Mouse (Mus musculus) neural tube, embryonic 14.5 days (tissue): ENCODE measurements around the gene Slc13a4. TPM values are rescaled to one million over a fixed set of nuclear protein-coding genes. Genes with fewer than 3 reads are reported as not detected.

Source experiments
- ATAC-seq: fragments of 200-750 bp; cut with Nextera tagmentation; 2 replicates; pipeline ENCODE4 v1.8.0; 2017; ENCODE audit warnings: low read depth, mild to moderate bottlenecking, moderate TSS enrichment, moderate library complexity
- H3K27ac ChIP-seq: fragments of 300-500 bp; sonication (generic); 2 replicates; pipeline ENCODE4 v1.5.1; 2014; ENCODE audit warnings: low read depth, mild to moderate bottlenecking, control low read depth, low read length, moderate library complexity, mixed read lengths
- H3K27me3 ChIP-seq: fragments of 300-500 bp; sonication (generic); 2 replicates; pipeline ENCODE4 v1.6.1; 2014; ENCODE audit warnings: low read length; ENCODE audit not compliant: control insufficient read depth, insufficient read depth
- H3K36me3 ChIP-seq: fragments of 300-500 bp; sonication (generic); 2 replicates; pipeline ENCODE4 v1.6.1; 2014; ENCODE audit warnings: low read length, mixed read lengths; ENCODE audit not compliant: control insufficient read depth, insufficient read depth
- H3K4me1 ChIP-seq: fragments of 300-500 bp; sonication (generic); 2 replicates; pipeline ENCODE4 v1.6.1; 2014; ENCODE audit warnings: low read length; ENCODE audit not compliant: control insufficient read depth, insufficient read depth
- H3K4me2 ChIP-seq: fragments of 300-500 bp; sonication (generic); 2 replicates; pipeline ENCODE4 v1.6.1; 2014; ENCODE audit warnings: mild to moderate bottlenecking, low read depth, low read length, control low read depth
- H3K4me3 ChIP-seq: fragments of 300-500 bp; sonication (generic); 2 replicates; pipeline ENCODE4 v1.5.1; 2014; ENCODE audit warnings: low read depth, low read length, control low read depth, mixed read lengths
- H3K9ac ChIP-seq: fragments of 300-500 bp; sonication (generic); replicated peaks from 2 replicates; pipeline ENCODE4 v1.6.1; 2014; ENCODE audit warnings: low read depth, mild to moderate bottlenecking, control low read depth, low read length, mixed read lengths
- H3K9me3 ChIP-seq: fragments of 300-500 bp; sonication (generic); 2 replicates; pipeline ENCODE4 v1.6.1; 2016; ENCODE audit warnings: low read length; ENCODE audit not compliant: control insufficient read depth
- whole genome bisulfite sequencing: fragments of 180-500 bp; shearing (Covaris S2); extraction: QIAGEN DNeasy Blood & Tissue Kit; methylation state at CpG from one replicate; pipeline ENCODE4 v1.1.7; 2014; 5-methylcytosine and 5-hydroxymethylcytosine counted together
- polyA plus RNA-seq: library from polyadenylated mRNA; unstranded; fragments of >200 nt; fragmentation: Nextera tagmentation; extraction: Ambion mirVana; gene quantifications from 2 replicates; pipeline ENCODE4 v1.2.1, GENCODE M21; 2014

Gene Slc13a4
- polyA plus RNA-seq, 1 experiment from 2014 or later, result 0.15 TPM

- Histone ChIP-seq H3K27ac (no peak overlapping the region), H3K9me3 (no peaks in the 10 kb centered on the region), H3K36me3 (no peaks in the 10 kb centered on the region), H3K4me3 (no peak overlapping the region), H3K4me1 (no peaks in the 10 kb centered on the region), H3K4me2 (no peak overlapping the region), H3K27me3 (no peaks in the 10 kb centered on the region), H3K9ac (no peak overlapping the region)
- WGBS, result 85% methylated on average over 8 of the region's 8 CpGs
- ATAC-seq, result no peak
Observed at GRCm38 (mm10) chr6:35337836-35338235, 29.9 kb upstream of the Slc13a4 start.

GRCm38 (mm10) chr6:35335452-35335851 is 27.5 kb upstream of the Slc13a4 start:
- WGBS, result 86% methylated on average over 5 of the region's 5 CpGs

GRCm38 (mm10) chr6:35334278-35334677 is 26.3 kb upstream of the Slc13a4 start:
- no peak for ATAC-seq

More at GRCm38 (mm10) chr6:35335452-35335851, 27.5 kb upstream of the Slc13a4 start:
- no peak overlapping the region for H3K4me2 ChIP-seq
- no peaks in the 10 kb centered on the region for H3K9me3 ChIP-seq
- no peak overlapping the region for H3K9ac ChIP-seq
- no peaks in the 10 kb centered on the region for H3K4me1 ChIP-seq
- no peaks in the 10 kb centered on the region for H3K36me3 ChIP-seq
- no peak for ATAC-seq
- no peak overlapping the region for H3K4me3 ChIP-seq
- H3K27me3 ChIP-seq, result no peaks in the 10 kb centered on the region
- H3K27ac ChIP-seq, result no peak overlapping the region

GRCm38 (mm10) chr6:35333632-35334031 is 25.7 kb upstream of the Slc13a4 start:
- no peaks in the 10 kb centered on the region for H3K4me1 ChIP-seq
- H3K4me2 ChIP-seq, result no peak overlapping the region
- H3K27ac ChIP-seq, result no peak overlapping the region
- no peak overlapping the region for H3K4me3 ChIP-seq
- H3K36me3 ChIP-seq, result no peaks in the 10 kb centered on the region
- no peaks in the 10 kb centered on the region for H3K27me3 ChIP-seq
- WGBS, result 34% methylated on average over 3 of the region's 3 CpGs
- H3K9me3 ChIP-seq, result no peaks in the 10 kb centered on the region
- no peak overlapping the region for H3K9ac ChIP-seq
- ATAC-seq, result no peak

More at GRCm38 (mm10) chr6:35334278-35334677, 26.3 kb upstream of the Slc13a4 start:
- no peaks in the 10 kb centered on the region for H3K36me3 ChIP-seq
- no peak overlapping the region for H3K9ac ChIP-seq
- 84% methylated on average over 4 of the region's 4 CpGs for WGBS
- H3K27me3 ChIP-seq, result no peaks in the 10 kb centered on the region
- no peaks in the 10 kb centered on the region for H3K4me1 ChIP-seq
- no peaks in the 10 kb centered on the region for H3K9me3 ChIP-seq
- H3K27ac ChIP-seq, result no peak overlapping the region
- H3K4me3 ChIP-seq, result no peak overlapping the region
- H3K4me2 ChIP-seq, result no peak overlapping the region

- no peaks in the 10 kb centered on the region for H3K36me3 ChIP-seq
- H3K4me2 ChIP-seq, result no peak overlapping the region
- no peak overlapping the region for H3K27ac ChIP-seq
- no peaks in the 10 kb centered on the region for H3K9me3 ChIP-seq
- H3K27me3 ChIP-seq, result no peaks in the 10 kb centered on the region
- no peak overlapping the region for H3K9ac ChIP-seq
- 71% methylated on average over 6 of the region's 6 CpGs for WGBS
- ATAC-seq, result no peak
- H3K4me3 ChIP-seq, result no peak overlapping the region
- no peaks in the 10 kb centered on the region for H3K4me1 ChIP-seq
Observed at GRCm38 (mm10) chr6:35330834-35331233, 22.9 kb upstream of the Slc13a4 start.

- H3K9me3 ChIP-seq, result no peaks in the 10 kb centered on the region
- WGBS, result 98% methylated on average over 12 of the region's 12 CpGs
- no peak for ATAC-seq
- H3K36me3 ChIP-seq, result no peaks in the 10 kb centered on the region
- H3K4me3 ChIP-seq, result no peak overlapping the region
- H3K4me2 ChIP-seq, result no peak overlapping the region
- no peak overlapping the region for H3K9ac ChIP-seq
- H3K27me3 ChIP-seq, result no peaks in the 10 kb centered on the region
- no peaks in the 10 kb centered on the region for H3K4me1 ChIP-seq
- no peak overlapping the region for H3K27ac ChIP-seq
Observed at GRCm38 (mm10) chr6:35329956-35330355, 22.0 kb upstream of the Slc13a4 start.

GRCm38 (mm10) chr6:35326111-35326515 is 18.2 kb upstream of the Slc13a4 start, which contains the start of gene Fam180a:
Gene Fam180a (minus strand): TSS chr6:35326141.
- H3K9me3 ChIP-seq, result no peaks in the 10 kb centered on the region
- no peak within 1 kb of the TSS for H3K27ac ChIP-seq
- H3K4me1 ChIP-seq, result no peaks in the 10 kb centered on the region
- WGBS, result 81% methylated on average over 9 of the region's 9 CpGs
- ATAC-seq, result no peak
- H3K36me3 ChIP-seq, result no peaks in the 10 kb centered on the region
- H3K4me2 ChIP-seq, result no peak within 1 kb of the TSS
- no peaks in the 10 kb centered on the region for H3K27me3 ChIP-seq
- no peak within 1 kb of the TSS for H3K4me3 ChIP-seq
- no peak within 1 kb of the TSS for H3K9ac ChIP-seq

- no peak for ATAC-seq
- H3K27ac ChIP-seq, result no peak overlapping the region
- H3K9me3 ChIP-seq, result no peaks in the 10 kb centered on the region
- no peaks in the 10 kb centered on the region for H3K4me1 ChIP-seq
- H3K27me3 ChIP-seq, result no peaks in the 10 kb centered on the region
- H3K9ac ChIP-seq, result no peak overlapping the region
- H3K36me3 ChIP-seq, result no peaks in the 10 kb centered on the region
- 74% methylated on average over 9 of the region's 9 CpGs for WGBS
- no peak overlapping the region for H3K4me3 ChIP-seq
- no peak overlapping the region for H3K4me2 ChIP-seq
Observed at GRCm38 (mm10) chr6:35324306-35324705, 16.4 kb upstream of the Slc13a4 start.

- H3K4me2 ChIP-seq, result no peak overlapping the region
- WGBS, result 90% methylated on average over 1 of the region's 1 CpGs
- H3K9ac ChIP-seq, result no peak overlapping the region
- no peaks in the 10 kb centered on the region for H3K4me1 ChIP-seq
- no peaks in the 10 kb centered on the region for H3K36me3 ChIP-seq
- no peak overlapping the region for H3K4me3 ChIP-seq
- no peak overlapping the region for H3K27ac ChIP-seq
- no peak for ATAC-seq
- no peaks in the 10 kb centered on the region for H3K9me3 ChIP-seq
- H3K27me3 ChIP-seq, result no peaks in the 10 kb centered on the region
Observed at GRCm38 (mm10) chr6:35323046-35323445, 15.1 kb upstream of the Slc13a4 start.
